Mouse (Mus musculus): ENCODE results near the gene Tdrd7. TPM values are rescaled to one million over a fixed set of nuclear protein-coding genes. Genes with fewer than 3 reads are reported as not detected.

Tdrd7 gene
- total RNA-seq (2015; ENCODE audit: low replicate concordance) (38.1 and 45.8 TPM in 2 replicates), total RNA-seq (2017; ENCODE audit: low replicate concordance) (8.7 and 10.7 TPM in 2 replicates)

- no peak for ATAC-seq (replicated peaks; ENCODE audit: low FRiP score, poor library complexity, severe bottlenecking)
Observed at GRCm38 (mm10) chr4:45964771-45965439, at the start of gene Tdrd7. Tdrd7 (plus strand) TSS chr4:45965334.

- no peak for ATAC-seq (replicated peaks; ENCODE audit: low FRiP score, poor library complexity, severe bottlenecking)
Observed at GRCm38 (mm10) chr4:45917091-45917490, 48.0 kb upstream of the Tdrd7 start.

GRCm38 (mm10) chr4:45921663-45922435 lies 43.3 kb upstream of the Tdrd7 start:
- no peak for ATAC-seq (replicated peaks; ENCODE audit: low FRiP score, poor library complexity, severe bottlenecking)

GRCm38 (mm10) chr4:45924011-45924410 lies 41.1 kb upstream of the Tdrd7 start:
- no peak for ATAC-seq (replicated peaks; ENCODE audit: low FRiP score, poor library complexity, severe bottlenecking)

GRCm38 (mm10) chr4:45928561-45928960 lies 36.6 kb upstream of the Tdrd7 start:
- ATAC-seq (replicated peaks; ENCODE audit: low FRiP score, poor library complexity, severe bottlenecking) = no peak

GRCm38 (mm10) chr4:45941628-45942044 lies 23.5 kb upstream of the Tdrd7 start:
- no peak for ATAC-seq (replicated peaks; ENCODE audit: low FRiP score, poor library complexity, severe bottlenecking)

- no peak for ATAC-seq (replicated peaks; ENCODE audit: low FRiP score, poor library complexity, severe bottlenecking)
Observed at GRCm38 (mm10) chr4:45947729-45948128, 17.4 kb upstream of the Tdrd7 start.

GRCm38 (mm10) chr4:45949109-45949848 lies 15.9 kb upstream of the Tdrd7 start:
- no peak for ATAC-seq (replicated peaks; ENCODE audit: low FRiP score, poor library complexity, severe bottlenecking)

- no peak for ATAC-seq (replicated peaks; ENCODE audit: low FRiP score, poor library complexity, severe bottlenecking)
Observed at GRCm38 (mm10) chr4:45951830-45952229, 13.3 kb upstream of the Tdrd7 start.

- ATAC-seq (replicated peaks; ENCODE audit: low FRiP score, poor library complexity, severe bottlenecking) = no peak
Observed at GRCm38 (mm10) chr4:45953025-45953919, 11.9 kb upstream of the Tdrd7 start.

GRCm38 (mm10) chr4:45955235-45955634 lies 9.9 kb upstream of the Tdrd7 start:
- no peak for ATAC-seq (replicated peaks; ENCODE audit: low FRiP score, poor library complexity, severe bottlenecking)

- no peak for ATAC-seq (replicated peaks; ENCODE audit: low FRiP score, poor library complexity, severe bottlenecking)
Observed at GRCm38 (mm10) chr4:45956131-45956530, 9.0 kb upstream of the Tdrd7 start.

GRCm38 (mm10) chr4:45956706-45957105 lies 8.4 kb upstream of the Tdrd7 start:
- no peak for ATAC-seq (replicated peaks; ENCODE audit: low FRiP score, poor library complexity, severe bottlenecking)

- ATAC-seq (replicated peaks; ENCODE audit: low FRiP score, poor library complexity, severe bottlenecking) = no peak
Observed at GRCm38 (mm10) chr4:45965737-45966447, 758 bp downstream of the Tdrd7 start.

- no peak for ATAC-seq (replicated peaks; ENCODE audit: low FRiP score, poor library complexity, severe bottlenecking)
Observed at GRCm38 (mm10) chr4:45966716-45967115, 1.6 kb downstream of the Tdrd7 start.

GRCm38 (mm10) chr4:45967479-45968341 lies 2.6 kb downstream of the Tdrd7 start:
- no peak for ATAC-seq (replicated peaks; ENCODE audit: low FRiP score, poor library complexity, severe bottlenecking)

GRCm38 (mm10) chr4:45969051-45969450 lies 3.9 kb downstream of the Tdrd7 start:
- no peak for ATAC-seq (replicated peaks; ENCODE audit: low FRiP score, poor library complexity, severe bottlenecking)

GRCm38 (mm10) chr4:45970048-45970560 lies 5.0 kb downstream of the Tdrd7 start:
- ATAC-seq (replicated peaks; ENCODE audit: low FRiP score, poor library complexity, severe bottlenecking) = no peak
